Mouse (Mus musculus) lung, embryonic 14.5 days (tissue): ENCODE results near the gene Ccnd3. TPM values are rescaled to one million over a fixed set of nuclear protein-coding genes. Genes with fewer than 3 reads are reported as not detected.
A peak's percentile ranks its signal among the peaks of the same experiment; 100 is the strongest.

Experiments used
- ATAC-seq: fragments of 200-750 bp; cut with Nextera tagmentation; 2 replicates; pipeline ENCODE4 v1.8.0; 2017; ENCODE audit warnings: mild to moderate bottlenecking, moderate TSS enrichment, moderate library complexity; ENCODE audit not compliant: insufficient read depth
- DNase-seq: peaks from one replicate; pipeline ENCODE4 v3.0.0-alpha.2; 2015
- H3K27ac ChIP-seq: fragments of 300-500 bp; sonication (generic); 2 replicates; pipeline ENCODE4 v1.5.1; 2014; ENCODE audit warnings: low read depth, mild to moderate bottlenecking, moderate library complexity
- H3K27me3 ChIP-seq: fragments of 300-500 bp; sonication (generic); 2 replicates; pipeline ENCODE4 v1.6.1; 2014; ENCODE audit warnings: low read length, control low read depth; ENCODE audit not compliant: insufficient read depth
- H3K36me3 ChIP-seq: fragments of 300-500 bp; sonication (generic); 2 replicates; pipeline ENCODE4 v1.6.1; 2014; ENCODE audit warnings: control low read depth; ENCODE audit not compliant: insufficient read depth
- H3K4me1 ChIP-seq: fragments of 300-500 bp; sonication (generic); 2 replicates; pipeline ENCODE4 v1.6.1; 2014; ENCODE audit warnings: antibody characterized with exemption, control low read depth; ENCODE audit not compliant: insufficient read depth
- H3K4me2 ChIP-seq: fragments of 300-500 bp; sonication (generic); 2 replicates; pipeline ENCODE4 v1.6.1; 2014; ENCODE audit warnings: mild to moderate bottlenecking
- H3K4me3 ChIP-seq: fragments of 300-500 bp; sonication (generic); 2 replicates; pipeline ENCODE4 v1.5.1; 2014; ENCODE audit warnings: low read depth, low read length
- H3K9ac ChIP-seq: fragments of 300-500 bp; sonication (generic); 2 replicates; pipeline ENCODE4 v1.6.1; 2014
- H3K9me3 ChIP-seq: fragments of 300-500 bp; sonication (generic); 2 replicates; pipeline ENCODE4 v1.6.1; 2016; ENCODE audit warnings: low read depth, low read length, control low read depth
- CTCF ChIP-seq: IDR thresholded peaks from 2 replicates; pipeline ENCODE4 v1.5.1; 2016; ENCODE audit warnings: antibody characterized with exemption, low read depth
- WGBS: fragments of 180-500 bp; shearing (Covaris S2); extraction: QIAGEN DNeasy Blood & Tissue Kit; methylation state at CpG from one replicate; pipeline ENCODE4 v1.1.7; 2014; 5-methylcytosine and 5-hydroxymethylcytosine counted together
- polyA plus RNA-seq: library from polyadenylated mRNA; unstranded; fragments of >200 nt; fragmentation: Nextera tagmentation; extraction: Ambion mirVana; gene quantifications from 2 replicates; pipeline ENCODE4 v1.2.1, GENCODE M21; 2014

Ccnd3 gene
- polyA plus RNA-seq, 1 experiment from 2014 or later: 308 TPM

GRCm38 (mm10) chr17:47511111-47512020 is 6.5 kb downstream of the Ccnd3 start:
- peak overlapping the region; percentile 25 for H3K4me3 ChIP-seq
- peak overlapping the region; percentile 62 for H3K4me2 ChIP-seq
- peak; percentile 99 for DNase-seq
- peak; percentile 97 for TF ChIP-seq CTCF
- peak overlapping the region; percentile 90 for H3K27ac ChIP-seq
- peaks cover 24% of the 10 kb centered on the region for H3K4me1 ChIP-seq
- peak; percentile 89 for ATAC-seq
- no peaks in the 10 kb centered on the region for H3K36me3 ChIP-seq
- no peaks in the 10 kb centered on the region for H3K27me3 ChIP-seq
- peak overlapping the region; percentile 58 for H3K9ac ChIP-seq
- 7% methylated on average over 25 of the region's 25 CpGs for WGBS
- no peaks in the 10 kb centered on the region for H3K9me3 ChIP-seq

- peaks cover 18% of the 10 kb centered on the region for H3K4me1 ChIP-seq
- no peak overlapping the region for H3K4me3 ChIP-seq
- H3K9ac ChIP-seq: 0 out of 2 replicates have a peak overlapping the region, but pooled peaks have one; percentile 20
- H3K27me3 ChIP-seq: no peaks in the 10 kb centered on the region
- H3K27ac ChIP-seq: peak overlapping the region; percentile 63
- TF ChIP-seq CTCF: no peak
- H3K4me2 ChIP-seq: no peak overlapping the region
- DNase-seq (peak; percentile 42), ATAC-seq (no peak)
- no peaks in the 10 kb centered on the region for H3K36me3 ChIP-seq
- no peaks in the 10 kb centered on the region for H3K9me3 ChIP-seq
- WGBS: 49% methylated on average over 10 of the region's 10 CpGs
These were observed 8.3 kb downstream of the Ccnd3 start for GRCm38 (mm10) chr17:47512956-47513775.

GRCm38 (mm10) chr17:47515180-47515844 is 10.5 kb downstream of the Ccnd3 start:
- Histone ChIP-seq H3K9ac (no peak overlapping the region), H3K27me3 (no peaks in the 10 kb centered on the region), H3K9me3 (no peaks in the 10 kb centered on the region), H3K36me3 (no peaks in the 10 kb centered on the region), H3K4me2 (no peak overlapping the region), H3K27ac (no peak overlapping the region), H3K4me3 (no peak overlapping the region), H3K4me1 (peaks cover 30% of the 10 kb centered on the region)
- no peak for DNase-seq
- 78% methylated on average over 7 of the region's 7 CpGs for WGBS
- ATAC-seq: no peak
- TF ChIP-seq CTCF: no peak

GRCm38 (mm10) chr17:47516232-47516631 is 11.4 kb downstream of the Ccnd3 start:
- TF ChIP-seq CTCF: peak; percentile 27
- Histone ChIP-seq H3K4me2 (no peak overlapping the region), H3K27ac (no peak overlapping the region), H3K36me3 (no peaks in the 10 kb centered on the region), H3K9ac (no peak overlapping the region), H3K4me1 (peaks cover 31% of the 10 kb centered on the region), H3K9me3 (no peaks in the 10 kb centered on the region), H3K4me3 (no peak overlapping the region), H3K27me3 (no peaks in the 10 kb centered on the region)
- no peak for ATAC-seq
- WGBS: 94% methylated on average over 3 of the region's 3 CpGs
- no peak for DNase-seq

GRCm38 (mm10) chr17:47518205-47518604 is 13.4 kb downstream of the Ccnd3 start:
- Histone ChIP-seq H3K36me3 (no peaks in the 10 kb centered on the region), H3K4me2 (peak overlapping the region; percentile 36), H3K27ac (peak overlapping the region; percentile 97), H3K9ac (peak overlapping the region; percentile 4; the same call in 1 of the 2 replicates), H3K4me3 (no peak overlapping the region), H3K27me3 (no peaks in the 10 kb centered on the region), H3K4me1 (peaks cover 38% of the 10 kb centered on the region), H3K9me3 (no peaks in the 10 kb centered on the region)
- TF ChIP-seq CTCF: no peak
- WGBS: 16% methylated on average over 8 of the region's 8 CpGs
- peak; percentile 79 for DNase-seq
- peak; percentile 54 for ATAC-seq

GRCm38 (mm10) chr17:47521551-47522258 is 16.9 kb downstream of the Ccnd3 start:
- Histone ChIP-seq H3K27me3 (no peaks in the 10 kb centered on the region), H3K9me3 (no peaks in the 10 kb centered on the region), H3K4me1 (peaks cover 39% of the 10 kb centered on the region), H3K4me3 (peak overlapping the region; percentile 17; the same call in 1 of the 2 replicates), H3K36me3 (no peaks in the 10 kb centered on the region), H3K4me2 (peak overlapping the region; percentile 61), H3K9ac (peak overlapping the region; percentile 52), H3K27ac (peak overlapping the region; percentile 99)
- TF ChIP-seq CTCF: no peak
- WGBS: 2% methylated on average over 17 of the region's 17 CpGs
- DNase-seq (peak; percentile 91), ATAC-seq (peak; percentile 90)
